Comparison of ENCODE assay signal across 8 mouse cellular contexts in the genomic region with DNA sequence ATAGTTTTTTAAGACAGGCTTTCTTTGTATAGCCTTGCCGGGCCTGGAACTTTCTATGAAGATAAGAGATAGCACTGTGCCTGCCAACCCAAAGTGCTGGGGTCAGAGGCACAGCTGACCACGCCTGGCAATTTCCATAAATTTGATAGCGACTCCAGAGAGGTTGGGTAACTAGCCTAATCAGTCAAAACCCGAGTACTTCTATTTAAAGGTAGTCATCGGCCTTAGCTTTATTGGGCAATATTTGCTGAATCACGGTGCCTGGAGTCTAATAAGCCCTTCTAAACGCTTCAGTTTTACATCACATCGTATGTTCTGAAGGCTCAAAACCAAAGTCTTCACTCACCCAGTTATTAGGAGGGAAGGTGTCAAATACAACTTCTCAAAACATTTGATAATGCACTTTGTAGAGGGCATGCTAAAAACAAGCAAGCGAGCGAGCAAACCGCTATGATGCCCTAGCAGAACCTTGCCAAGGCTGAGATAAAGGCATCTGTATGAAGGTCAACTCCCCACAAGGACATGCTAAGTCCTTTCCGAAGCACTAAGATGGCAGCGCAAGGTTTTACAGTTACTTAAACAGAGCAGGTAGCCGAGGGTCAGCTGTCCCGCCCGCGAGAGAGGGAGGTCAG. TPM values are rescaled to one million over a fixed set of nuclear protein-coding genes. Genes with fewer than 3 reads are reported as not detected.
DNase-seq lines count a peak whose midpoint lies in the region; ATAC-seq lines count a peak whose summit lies in the region.

No protein-coding gene starts in this region.

- H3K27ac ChIP-seq in heart, embryonic 10.5 days: peak overlapping the region; percentile 100

- H3K36me3 ChIP-seq in heart, embryonic 10.5 days: peaks cover 18% of the 10 kb centered on the region; the same call in 1 of the 2 replicates

- DNase-seq in layer of hippocampus, adult 9-10 months (ENCODE audit: low spot score): peak; percentile 58
- DNase-seq in layer of hippocampus, adult 9-11 months: no peak
- DNase-seq in c-Kit-positive CD71-positive TER-119-positive erythroid progenitor cells, embryonic 14.5 days (ENCODE audit: low spot score): peak; percentile 93
- peak; percentile 93 for DNase-seq in heart, embryonic 10.5 days (ENCODE audit: low spot score)
- peak; percentile 20 for DNase-seq in kidney, postnatal 14 days
- DNase-seq in right cerebral cortex, adult 2 months (ENCODE audit: low spot score in 2 of 2): no peak
- no peak for DNase-seq in cerebellum, adult 9-10 months

- H3K27me3 ChIP-seq in heart, embryonic 10.5 days (ENCODE audit: insufficient read depth, poor library complexity, severe bottlenecking): no peaks in the 10 kb centered on the region

- ATAC-seq in megakaryocyte-erythroid progenitor cell, adult 5-6 weeks (replicated peaks; ENCODE audit: low FRiP score, low TSS enrichment, poor library complexity, severe bottlenecking): peak; percentile 74

- peak overlapping the region; percentile 79 for H3K4me3 ChIP-seq in heart, embryonic 10.5 days

- H3K9me3 ChIP-seq in heart, embryonic 10.5 days: peaks cover 9% of the 10 kb centered on the region

- peaks cover 28% of the 10 kb centered on the region for H3K4me1 ChIP-seq in heart, embryonic 10.5 days

- 2% methylated on average over 17 of the region's 17 CpGs for WGBS in heart, embryonic 10.5 days

RNA-seq across cellular contexts. Expression of gene Atf1, which starts 0.5 kb away (rescaled TPM):
- polyA plus RNA-seq in heart, embryonic 10.5 days (2016; fragmentation: Nextera tagmentation; extraction: Ambion mirVana): 36.0 and 36.1 TPM in 2 replicates
- total RNA-seq in megakaryocyte-erythroid progenitor cell, adult 5-6 weeks (2014; fragmentation: Nextera tagmentation): 82.7 and 87.7 TPM in 2 replicates
- 94.7 and 123 TPM in 2 replicates for total RNA-seq in megakaryocyte-erythroid progenitor cell, adult 5-6 weeks (2017)

RNA-seq across cellular contexts. Expression of gene Tmprss12, which starts 53.5 kb away (rescaled TPM):
- polyA plus RNA-seq in heart, embryonic 10.5 days (2016; fragmentation: Nextera tagmentation; extraction: Ambion mirVana): not detected in 2 replicates
- not detected in 2 replicates for total RNA-seq in megakaryocyte-erythroid progenitor cell, adult 5-6 weeks (2014; fragmentation: Nextera tagmentation)
- total RNA-seq in megakaryocyte-erythroid progenitor cell, adult 5-6 weeks (2017): not detected in 2 replicates

Comparison
In these comparisons a context has a peak if more than half of its experiments do, and no peak if none do; other contexts are left out.
1. DNase-seq: peak in layer of hippocampus, adult 9-10 months (single experiment), c-Kit-positive CD71-positive TER-119-positive erythroid progenitor cells, embryonic 14.5 days (single experiment), heart, embryonic 10.5 days (single experiment) and kidney, postnatal 14 days (single experiment); none in layer of hippocampus, adult 9-11 months (single experiment), right cerebral cortex, adult 2 months (0 of 2) and cerebellum, adult 9-10 months (single experiment).